Mouse (Mus musculus): ENCODE results near the gene Prpf38a. TPM values are rescaled to one million over a fixed set of nuclear protein-coding genes. Genes with fewer than 3 reads are reported as not detected.

Prpf38a gene
- polyA plus RNA-seq, 1 experiment from 2014 or later, result 45.5 TPM

GRCm38 (mm10) chr4:108619165-108619564 lies 40.0 kb upstream of the Prpf38a start:
- H3K4me3 ChIP-seq (ENCODE audit: low read depth, low read length), result peak overlapping the region; percentile 70
- H3K9ac ChIP-seq (ENCODE audit: low read length), result peak overlapping the region; percentile 68
- 0 out of 2 replicates have a peak, but pooled peaks cover under 1% of the 10 kb centered on the region for H3K36me3 ChIP-seq (ENCODE audit: control insufficient read depth, insufficient read depth, low read length)
- ATAC-seq (ENCODE audit: low FRiP score, low TSS enrichment) (peak; percentile 21), DNase-seq (ENCODE audit: low spot score) (no peak)
- no peaks in the 10 kb centered on the region for H3K9me3 ChIP-seq (ENCODE audit: control insufficient read depth, low read length)
- H3K27ac ChIP-seq (replicated peaks), result peak overlapping the region; percentile 92
- 1% methylated on average over 10 of the region's 10 CpGs for WGBS
- H3K4me2 ChIP-seq (replicated peaks; ENCODE audit: low read depth), result peak overlapping the region; percentile 78
- H3K4me1 ChIP-seq (replicated peaks; ENCODE audit: control insufficient read depth, insufficient read depth), result peaks cover 4% of the 10 kb centered on the region; the same call in 1 of the 2 replicates
- no peaks in the 10 kb centered on the region for H3K27me3 ChIP-seq (ENCODE audit: control insufficient read depth, insufficient read depth, low read length)
- TF ChIP-seq EP300 (optimal IDR thresholded peaks at IDR 0.05), result no peak
- TF ChIP-seq CTCF (IDR thresholded peaks at IDR 0.05; ENCODE audit: low read depth), result 0 out of 2 replicates have a peak, but pooled peaks have one; percentile 12

- no peak for DNase-seq (ENCODE audit: low spot score)
- 0 out of 2 replicates have a peak, but pooled peaks cover 3% of the 10 kb centered on the region for H3K36me3 ChIP-seq (ENCODE audit: control insufficient read depth, insufficient read depth, low read length)
- H3K27me3 ChIP-seq (ENCODE audit: control insufficient read depth, insufficient read depth, low read length), result no peaks in the 10 kb centered on the region
- H3K4me1 ChIP-seq (replicated peaks; ENCODE audit: control insufficient read depth, insufficient read depth), result peaks cover 4% of the 10 kb centered on the region; the same call in 1 of the 2 replicates
- no peaks in the 10 kb centered on the region for H3K9me3 ChIP-seq (ENCODE audit: control insufficient read depth, low read length)
- H3K4me3 ChIP-seq (ENCODE audit: low read depth, low read length), result no peak overlapping the region
- TF ChIP-seq CTCF (IDR thresholded peaks at IDR 0.05; ENCODE audit: low read depth) (no peak), EP300 (optimal IDR thresholded peaks at IDR 0.05) (no peak)
- no peak for ATAC-seq (ENCODE audit: low FRiP score, low TSS enrichment)
- peak overlapping the region; percentile 78 for H3K4me2 ChIP-seq (replicated peaks; ENCODE audit: low read depth)
- peak overlapping the region; percentile 92 for H3K27ac ChIP-seq (replicated peaks)
- H3K9ac ChIP-seq (ENCODE audit: low read length), result peak overlapping the region; percentile 68; the same call in 1 of the 2 replicates
- WGBS, result 56% methylated on average over 4 of the region's 4 CpGs
Observed at GRCm38 (mm10) chr4:108618586-108618985, 39.5 kb upstream of the Prpf38a start.

- no peaks in the 10 kb centered on the region for H3K4me1 ChIP-seq (replicated peaks; ENCODE audit: control insufficient read depth, insufficient read depth)
- no peaks in the 10 kb centered on the region for H3K9me3 ChIP-seq (ENCODE audit: control insufficient read depth, low read length)
- H3K4me3 ChIP-seq (ENCODE audit: low read depth, low read length), result no peak overlapping the region
- H3K9ac ChIP-seq (ENCODE audit: low read length), result no peak overlapping the region
- TF ChIP-seq CTCF (IDR thresholded peaks at IDR 0.05; ENCODE audit: low read depth), result no peak
- no peak for TF ChIP-seq EP300 (optimal IDR thresholded peaks at IDR 0.05)
- no peak overlapping the region for H3K27ac ChIP-seq (replicated peaks)
- 0 out of 2 replicates have a peak, but pooled peaks cover 3% of the 10 kb centered on the region for H3K36me3 ChIP-seq (ENCODE audit: control insufficient read depth, insufficient read depth, low read length)
- no peak overlapping the region for H3K4me2 ChIP-seq (replicated peaks; ENCODE audit: low read depth)
- no peak for DNase-seq (ENCODE audit: low spot score)
- ATAC-seq (ENCODE audit: low FRiP score, low TSS enrichment), result no peak
- H3K27me3 ChIP-seq (ENCODE audit: control insufficient read depth, insufficient read depth, low read length), result no peaks in the 10 kb centered on the region
- 91% methylated on average over 5 of the region's 5 CpGs for WGBS
Observed at GRCm38 (mm10) chr4:108610935-108611334, 31.8 kb upstream of the Prpf38a start.

GRCm38 (mm10) chr4:108608651-108609050 lies 29.5 kb upstream of the Prpf38a start:
- no peaks in the 10 kb centered on the region for H3K9me3 ChIP-seq (ENCODE audit: control insufficient read depth, low read length)
- H3K36me3 ChIP-seq (ENCODE audit: control insufficient read depth, insufficient read depth, low read length), result no peaks in the 10 kb centered on the region
- H3K27ac ChIP-seq (replicated peaks), result no peak overlapping the region
- no peak overlapping the region for H3K9ac ChIP-seq (ENCODE audit: low read length)
- WGBS, result 73% methylated on average over 3 of the region's 3 CpGs
- DNase-seq (ENCODE audit: low spot score) (no peak), ATAC-seq (ENCODE audit: low FRiP score, low TSS enrichment) (no peak)
- TF ChIP-seq CTCF (IDR thresholded peaks at IDR 0.05; ENCODE audit: low read depth) (no peak), EP300 (optimal IDR thresholded peaks at IDR 0.05) (no peak)
- no peak overlapping the region for H3K4me2 ChIP-seq (replicated peaks; ENCODE audit: low read depth)
- H3K4me1 ChIP-seq (replicated peaks; ENCODE audit: control insufficient read depth, insufficient read depth), result no peaks in the 10 kb centered on the region
- no peaks in the 10 kb centered on the region for H3K27me3 ChIP-seq (ENCODE audit: control insufficient read depth, insufficient read depth, low read length)
- no peak overlapping the region for H3K4me3 ChIP-seq (ENCODE audit: low read depth, low read length)

GRCm38 (mm10) chr4:108601870-108602269 lies 22.7 kb upstream of the Prpf38a start:
- Histone ChIP-seq H3K9me3 (ENCODE audit: control insufficient read depth, low read length) (no peaks in the 10 kb centered on the region), H3K9ac (ENCODE audit: low read length) (no peak overlapping the region), H3K27me3 (ENCODE audit: control insufficient read depth, insufficient read depth, low read length) (no peaks in the 10 kb centered on the region), H3K27ac (replicated peaks) (no peak overlapping the region), H3K4me2 (replicated peaks; ENCODE audit: low read depth) (no peak overlapping the region), H3K4me3 (ENCODE audit: low read depth, low read length) (no peak overlapping the region), H3K36me3 (ENCODE audit: control insufficient read depth, insufficient read depth, low read length) (no peaks in the 10 kb centered on the region), H3K4me1 (replicated peaks; ENCODE audit: control insufficient read depth, insufficient read depth) (no peaks in the 10 kb centered on the region)
- 92% methylated on average over 7 of the region's 7 CpGs for WGBS
- ATAC-seq (ENCODE audit: low FRiP score, low TSS enrichment) (no peak), DNase-seq (ENCODE audit: low spot score) (no peak)
- no peak for TF ChIP-seq EP300 (optimal IDR thresholded peaks at IDR 0.05)
- TF ChIP-seq CTCF (IDR thresholded peaks at IDR 0.05; ENCODE audit: low read depth), result no peak

- Histone ChIP-seq H3K27ac (replicated peaks) (no peak overlapping the region), H3K4me1 (replicated peaks; ENCODE audit: control insufficient read depth, insufficient read depth) (no peaks in the 10 kb centered on the region), H3K9ac (ENCODE audit: low read length) (no peak overlapping the region), H3K4me3 (ENCODE audit: low read depth, low read length) (no peak overlapping the region), H3K36me3 (ENCODE audit: control insufficient read depth, insufficient read depth, low read length) (no peaks in the 10 kb centered on the region), H3K9me3 (ENCODE audit: control insufficient read depth, low read length) (no peaks in the 10 kb centered on the region), H3K4me2 (replicated peaks; ENCODE audit: low read depth) (no peak overlapping the region), H3K27me3 (ENCODE audit: control insufficient read depth, insufficient read depth, low read length) (no peaks in the 10 kb centered on the region)
- TF ChIP-seq EP300 (optimal IDR thresholded peaks at IDR 0.05) (no peak), CTCF (IDR thresholded peaks at IDR 0.05; ENCODE audit: low read depth) (no peak)
- 78% methylated on average over 4 of the region's 4 CpGs for WGBS
- ATAC-seq (ENCODE audit: low FRiP score, low TSS enrichment), result no peak; the same call in 1 of the 2 replicates
- DNase-seq (ENCODE audit: low spot score), result no peak
Observed at GRCm38 (mm10) chr4:108598306-108598705, 19.2 kb upstream of the Prpf38a start.

Data from stomach, postnatal 0 days (tissue).